Mouse (Mus musculus) liver, embryonic 14.5 days (tissue): ENCODE measurements at regions not wholly inside any gene's neighbourhood (a gene's known extent, or its start where the extent isn't known, plus 50 kb on each side); places are given as distances from the start of the nearest gene placed in this dataset.

Experiments
- CTCF ChIP-seq: IDR thresholded peaks from 2 replicates; pipeline ENCODE4 v1.5.1; 2016; ENCODE audit warnings: antibody characterized with exemption, low read depth, control low read depth
- EP300 ChIP-seq: IDR thresholded peaks from 2 replicates; pipeline ENCODE4 v1.6.1; 2016; ENCODE audit warnings: antibody characterized with exemption, low read depth

- TF ChIP-seq EP300 (no peak), CTCF (no peak)
Observed at GRCm38 (mm10) chr3:149358570-149359193, 368.3 kb upstream of the Adgrl2 start.
